Mouse (Mus musculus): ENCODE data around the gene Agpat1. TPM values are rescaled to one million over a fixed set of nuclear protein-coding genes. Genes with fewer than 3 reads are reported as not detected.

Gene Agpat1
- polyA plus RNA-seq, 1 experiment: 350 TPM

DNA sequence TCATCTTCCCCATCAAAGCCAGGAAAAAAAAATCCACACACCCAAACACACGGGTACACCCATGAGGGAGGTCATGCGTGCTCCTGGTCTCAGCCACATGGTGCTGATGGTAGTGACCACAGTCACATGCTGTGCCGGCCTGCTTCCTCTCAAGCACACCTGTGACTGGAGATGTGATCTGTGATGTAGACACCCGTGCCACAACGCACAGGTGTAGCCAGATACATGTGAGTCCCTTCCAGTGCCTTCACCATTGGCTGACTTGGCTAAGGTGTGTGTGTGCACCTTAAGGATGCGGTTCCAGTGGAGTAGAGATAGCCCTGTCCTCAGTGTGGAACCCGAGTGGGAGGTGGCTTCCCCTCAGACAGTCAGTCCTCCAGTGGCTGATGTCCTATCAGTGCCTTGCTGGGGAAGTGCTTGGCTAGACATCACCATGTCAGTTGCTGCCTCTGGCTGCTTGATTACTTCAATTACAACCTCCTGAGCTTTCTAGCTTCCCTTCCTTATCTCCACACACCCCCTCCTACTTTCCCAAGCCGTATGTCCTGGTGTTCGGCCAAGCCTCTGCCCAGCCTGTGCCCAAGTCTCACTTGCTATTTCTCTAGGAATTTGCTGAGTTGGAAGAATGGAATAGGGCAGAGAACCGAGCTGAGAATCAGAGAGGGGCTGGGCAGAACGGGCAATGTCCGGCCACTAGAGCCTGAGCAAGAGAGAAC, 55.3 kb downstream of the Agpat1 start:
- no peak overlapping the region for H3K4me3 ChIP-seq (ENCODE audit: control insufficient read depth, insufficient read depth, low read length)
- no peak overlapping the region for H3K27ac ChIP-seq (ENCODE audit: control insufficient read depth, insufficient read depth, low read length)
- DNase-seq: no peak
- no peaks in the 10 kb centered on the region for H3K4me1 ChIP-seq (replicated peaks; ENCODE audit: control insufficient read depth, insufficient read depth, low read length)
- H3K27me3 ChIP-seq (ENCODE audit: control insufficient read depth, insufficient read depth, low read length): peaks cover 4% of the 10 kb centered on the region; the same call in 1 of the 2 replicates
- WGBS: 45% methylated on average over 12 of the region's 12 CpGs
- H3K36me3 ChIP-seq (ENCODE audit: control insufficient read depth, insufficient read depth, low read length): no peaks in the 10 kb centered on the region
- TF ChIP-seq POLR2A (IDR thresholded peaks at IDR 0.05; ENCODE audit: control insufficient read depth, extremely low read depth, insufficient read depth, low read length, poor library complexity) (no peak), CTCF (IDR thresholded peaks at IDR 0.05; ENCODE audit: borderline replicate concordance, control insufficient read depth, extremely low read depth, insufficient read depth, low read length, poor library complexity) (no peak)

- no peak for TF ChIP-seq POLR2A (IDR thresholded peaks at IDR 0.05; ENCODE audit: control insufficient read depth, extremely low read depth, insufficient read depth, low read length, poor library complexity)
- TF ChIP-seq CTCF (IDR thresholded peaks at IDR 0.05; ENCODE audit: borderline replicate concordance, control insufficient read depth, extremely low read depth, insufficient read depth, low read length, poor library complexity): no peak
- WGBS: 63% methylated on average over 3 of the region's 3 CpGs
- DNase-seq: no peak
- Histone ChIP-seq H3K27me3 (ENCODE audit: control insufficient read depth, insufficient read depth, low read length) (peaks cover 4% of the 10 kb centered on the region; the same call in 1 of the 2 replicates), H3K27ac (ENCODE audit: control insufficient read depth, insufficient read depth, low read length) (no peak overlapping the region), H3K36me3 (ENCODE audit: control insufficient read depth, insufficient read depth, low read length) (no peaks in the 10 kb centered on the region), H3K4me1 (replicated peaks; ENCODE audit: control insufficient read depth, insufficient read depth, low read length) (no peaks in the 10 kb centered on the region), H3K4me3 (ENCODE audit: control insufficient read depth, insufficient read depth, low read length) (no peak overlapping the region)
Observed at GRCm38 (mm10) chr17:34659897-34660214, 55.8 kb downstream of the Agpat1 start.

GRCm38 (mm10) chr17:34660259-34660820, 56.3 kb downstream of the Agpat1 start:
- H3K36me3 ChIP-seq (ENCODE audit: control insufficient read depth, insufficient read depth, low read length): no peaks in the 10 kb centered on the region
- 37% methylated on average over 11 of the region's 11 CpGs for WGBS
- no peak overlapping the region for H3K27ac ChIP-seq (ENCODE audit: control insufficient read depth, insufficient read depth, low read length)
- TF ChIP-seq CTCF (IDR thresholded peaks at IDR 0.05; ENCODE audit: borderline replicate concordance, control insufficient read depth, extremely low read depth, insufficient read depth, low read length, poor library complexity): no peak
- TF ChIP-seq POLR2A (IDR thresholded peaks at IDR 0.05; ENCODE audit: control insufficient read depth, extremely low read depth, insufficient read depth, low read length, poor library complexity): no peak
- peaks cover 4% of the 10 kb centered on the region; the same call in 1 of the 2 replicates for H3K27me3 ChIP-seq (ENCODE audit: control insufficient read depth, insufficient read depth, low read length)
- no peak overlapping the region for H3K4me3 ChIP-seq (ENCODE audit: control insufficient read depth, insufficient read depth, low read length)
- DNase-seq: no peak
- H3K4me1 ChIP-seq (replicated peaks; ENCODE audit: control insufficient read depth, insufficient read depth, low read length): no peaks in the 10 kb centered on the region

GRCm38 (mm10) chr17:34661121-34661591, 57.1 kb downstream of the Agpat1 start:
- peaks cover 4% of the 10 kb centered on the region; the same call in 1 of the 2 replicates for H3K27me3 ChIP-seq (ENCODE audit: control insufficient read depth, insufficient read depth, low read length)
- H3K4me3 ChIP-seq (ENCODE audit: control insufficient read depth, insufficient read depth, low read length): no peak overlapping the region
- no peak for TF ChIP-seq POLR2A (IDR thresholded peaks at IDR 0.05; ENCODE audit: control insufficient read depth, extremely low read depth, insufficient read depth, low read length, poor library complexity)
- no peak for TF ChIP-seq CTCF (IDR thresholded peaks at IDR 0.05; ENCODE audit: borderline replicate concordance, control insufficient read depth, extremely low read depth, insufficient read depth, low read length, poor library complexity)
- 11% methylated on average over 19 of the region's 19 CpGs for WGBS
- no peaks in the 10 kb centered on the region for H3K4me1 ChIP-seq (replicated peaks; ENCODE audit: control insufficient read depth, insufficient read depth, low read length)
- no peak overlapping the region for H3K27ac ChIP-seq (ENCODE audit: control insufficient read depth, insufficient read depth, low read length)
- no peak for DNase-seq
- H3K36me3 ChIP-seq (ENCODE audit: control insufficient read depth, insufficient read depth, low read length): no peaks in the 10 kb centered on the region

- DNase-seq: no peak
- Histone ChIP-seq H3K4me1 (replicated peaks; ENCODE audit: control insufficient read depth, insufficient read depth, low read length) (no peaks in the 10 kb centered on the region), H3K36me3 (ENCODE audit: control insufficient read depth, insufficient read depth, low read length) (no peaks in the 10 kb centered on the region), H3K4me3 (ENCODE audit: control insufficient read depth, insufficient read depth, low read length) (no peak overlapping the region), H3K27ac (ENCODE audit: control insufficient read depth, insufficient read depth, low read length) (no peak overlapping the region), H3K27me3 (ENCODE audit: control insufficient read depth, insufficient read depth, low read length) (peaks cover 4% of the 10 kb centered on the region; the same call in 1 of the 2 replicates)
- 84% methylated on average over 1 of the region's 1 CpGs for WGBS
- TF ChIP-seq POLR2A (IDR thresholded peaks at IDR 0.05; ENCODE audit: control insufficient read depth, extremely low read depth, insufficient read depth, low read length, poor library complexity) (no peak), CTCF (IDR thresholded peaks at IDR 0.05; ENCODE audit: borderline replicate concordance, control insufficient read depth, extremely low read depth, insufficient read depth, low read length, poor library complexity) (no peak)
Observed at GRCm38 (mm10) chr17:34662468-34662867, 58.4 kb downstream of the Agpat1 start.

DNA sequence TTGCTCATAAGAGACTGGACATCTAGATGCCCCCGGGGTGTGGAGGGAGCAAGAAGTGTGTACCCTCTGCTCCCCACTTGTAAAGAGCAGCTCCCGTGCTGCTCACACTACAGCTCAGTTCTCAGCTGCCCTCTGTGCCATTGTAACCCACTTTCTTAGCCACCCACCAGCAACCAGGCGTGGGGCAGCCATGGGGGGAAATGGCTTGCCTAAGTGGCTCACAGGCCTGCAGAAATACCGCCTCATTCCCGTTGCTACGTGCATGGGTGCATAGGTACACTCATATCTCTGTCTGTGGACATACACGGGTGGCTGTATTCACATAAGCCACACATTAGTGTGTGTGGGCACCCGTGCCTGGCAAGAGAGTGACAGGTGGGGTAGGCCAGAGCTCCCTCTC, 58.9 kb downstream of the Agpat1 start:
- Histone ChIP-seq H3K36me3 (ENCODE audit: control insufficient read depth, insufficient read depth, low read length) (no peaks in the 10 kb centered on the region), H3K4me3 (ENCODE audit: control insufficient read depth, insufficient read depth, low read length) (no peak overlapping the region), H3K27ac (ENCODE audit: control insufficient read depth, insufficient read depth, low read length) (no peak overlapping the region), H3K27me3 (ENCODE audit: control insufficient read depth, insufficient read depth, low read length) (peaks cover 4% of the 10 kb centered on the region; the same call in 1 of the 2 replicates), H3K4me1 (replicated peaks; ENCODE audit: control insufficient read depth, insufficient read depth, low read length) (no peaks in the 10 kb centered on the region)
- no peak for TF ChIP-seq POLR2A (IDR thresholded peaks at IDR 0.05; ENCODE audit: control insufficient read depth, extremely low read depth, insufficient read depth, low read length, poor library complexity)
- TF ChIP-seq CTCF (IDR thresholded peaks at IDR 0.05; ENCODE audit: borderline replicate concordance, control insufficient read depth, extremely low read depth, insufficient read depth, low read length, poor library complexity): no peak
- WGBS: 87% methylated on average over 8 of the region's 8 CpGs
- no peak for DNase-seq

Other genes starting within 250 kb of the Agpat1 start
- gene Btnl2, start 249.4 kb upstream of the Agpat1 start, polyA plus RNA-seq (2012; rRNA removed): 1.3 and 1.4 TPM in 2 replicates
- 0.54 and 0.83 TPM in 2 replicates for gene Btnl1, start 227.1 kb upstream of the Agpat1 start, polyA plus RNA-seq (2012; rRNA removed)
- gene BC051142, start 205.4 kb upstream of the Agpat1 start, polyA plus RNA-seq (2012; rRNA removed): 1.2 and 1.4 TPM in 2 replicates
- gene Btnl4, start 126.9 kb upstream of the Agpat1 start, polyA plus RNA-seq (2012; rRNA removed): 0.63 and 1.2 TPM in 2 replicates
- 0.53 and 0.68 TPM in 2 replicates for gene Btnl6, start 86.9 kb upstream of the Agpat1 start, polyA plus RNA-seq (2012; rRNA removed)
- gene Notch4, start 40.0 kb upstream of the Agpat1 start, polyA plus RNA-seq (2012; rRNA removed): 6.1 and 8.6 TPM in 2 replicates
- gene Gpsm3, start 14.5 kb upstream of the Agpat1 start, polyA plus RNA-seq (2012; rRNA removed): 208 and 222 TPM in 2 replicates
- gene Pbx2, start 13.0 kb upstream of the Agpat1 start, polyA plus RNA-seq (2012; rRNA removed): 144 and 146 TPM in 2 replicates
- 13.4 and 18.8 TPM in 2 replicates for gene Ager, start 6.4 kb upstream of the Agpat1 start, polyA plus RNA-seq (2012; rRNA removed)
- 140 and 175 TPM in 2 replicates for gene Rnf5, start 572 bp upstream of the Agpat1 start, polyA plus RNA-seq (2012; rRNA removed)
- gene Egfl8, start 11.7 kb downstream of the Agpat1 start, polyA plus RNA-seq (2012; rRNA removed): 13.0 and 16.0 TPM in 2 replicates
- 116 and 120 TPM in 2 replicates for gene Ppt2, start 24.2 kb downstream of the Agpat1 start, polyA plus RNA-seq (2012; rRNA removed)
- gene Prrt1, start 25.3 kb downstream of the Agpat1 start, polyA plus RNA-seq (2012; rRNA removed): 361 and 385 TPM in 2 replicates
- gene Fkbpl, start 40.5 kb downstream of the Agpat1 start, polyA plus RNA-seq (2012; rRNA removed): 3.4 and 5.8 TPM in 2 replicates
- 160 and 169 TPM in 2 replicates for gene Atf6b, start 42.9 kb downstream of the Agpat1 start, polyA plus RNA-seq (2012; rRNA removed)
- gene Tnxb, start 66.3 kb downstream of the Agpat1 start, polyA plus RNA-seq (2012; rRNA removed): 4.5 and 5.7 TPM in 2 replicates
- gene C4b, start 139.6 kb downstream of the Agpat1 start, polyA plus RNA-seq (2012; rRNA removed): 11.8 and 15.2 TPM in 2 replicates
- gene Cyp21a1, start 200.3 kb downstream of the Agpat1 start, polyA plus RNA-seq (2012; rRNA removed): 0.09 and 0.16 TPM in 2 replicates
- gene Stk19, start 232.7 kb downstream of the Agpat1 start, polyA plus RNA-seq (2012; rRNA removed): 62.2 and 80.8 TPM in 2 replicates
- gene Dxo, start 232.8 kb downstream of the Agpat1 start, polyA plus RNA-seq (2012; rRNA removed): 95.7 and 115 TPM in 2 replicates
- gene Skiv2l, start 245.9 kb downstream of the Agpat1 start, polyA plus RNA-seq (2012; rRNA removed): 209 TPM in 2 replicates
- gene Nelfe, start 246.1 kb downstream of the Agpat1 start, polyA plus RNA-seq (2012; rRNA removed): 26.1 and 33.4 TPM in 2 replicates